Mouse (Mus musculus) stomach, embryonic 16.5 days (tissue): ENCODE results near the gene Lsg1. TPM values are rescaled to one million over a fixed set of nuclear protein-coding genes. Genes with fewer than 3 reads are reported as not detected.

Source experiments
- ATAC-seq: fragments of 200-750 bp; cut with Nextera tagmentation; 2 replicates; pipeline ENCODE4 v1.8.0; 2017; ENCODE audit warnings: moderate number of reproducible peaks, moderate TSS enrichment; ENCODE audit not compliant: insufficient read depth, low FRiP score
- H3K27ac ChIP-seq: fragments of 300-500 bp; sonication (generic); 2 replicates; pipeline ENCODE4 v1.5.1; 2014; ENCODE audit warnings: low read length
- H3K27me3 ChIP-seq: fragments of 300-500 bp; sonication (generic); 2 replicates; pipeline ENCODE4 v1.6.1; 2014; ENCODE audit warnings: low read length, control low read depth, mixed read lengths; ENCODE audit not compliant: control insufficient read depth, insufficient read depth
- H3K36me3 ChIP-seq: fragments of 300-500 bp; sonication (generic); 2 replicates; pipeline ENCODE4 v1.6.1; 2014; ENCODE audit warnings: low read length; ENCODE audit not compliant: control insufficient read depth, insufficient read depth
- H3K4me1 ChIP-seq: fragments of 300-500 bp; sonication (generic); 2 replicates; pipeline ENCODE4 v1.6.1; 2014; ENCODE audit warnings: low read length, control low read depth, mixed read lengths; ENCODE audit not compliant: control insufficient read depth, insufficient read depth
- H3K4me2 ChIP-seq: fragments of 300-500 bp; sonication (generic); 2 replicates; pipeline ENCODE4 v1.6.1; 2014; ENCODE audit warnings: low read depth, low read length, mixed read lengths
- H3K4me3 ChIP-seq: fragments of 300-500 bp; sonication (generic); replicated peaks from 2 replicates; pipeline ENCODE4 v1.5.1; 2014; ENCODE audit warnings: mild to moderate bottlenecking, low read length
- H3K9ac ChIP-seq: fragments of 300-500 bp; sonication (generic); 2 replicates; pipeline ENCODE4 v1.6.1; 2014; ENCODE audit warnings: low read length
- H3K9me3 ChIP-seq: fragments of 300-500 bp; sonication (generic); replicated peaks from 2 replicates; pipeline ENCODE4 v1.6.1; 2016; ENCODE audit warnings: low read length, control low read depth; ENCODE audit not compliant: control insufficient read depth
- WGBS: fragments of 180-500 bp; shearing (Covaris S2); extraction: QIAGEN DNeasy Blood & Tissue Kit; methylation state at CpG from one replicate; pipeline ENCODE4 v1.1.7; 2014; 5-methylcytosine and 5-hydroxymethylcytosine counted together
- polyA plus RNA-seq: library from polyadenylated mRNA; unstranded; fragments of >200 nt; fragmentation: Nextera tagmentation; extraction: Ambion mirVana; gene quantifications from 2 replicates; pipeline ENCODE4 v1.2.1, GENCODE M21; 2015

Lsg1 gene
- polyA plus RNA-seq, 1 experiment from 2014 or later: 51.6 TPM

GRCm38 (mm10) chr16:30532929-30533328 lies 54.5 kb downstream of the Lsg1 start:
- WGBS: 52% methylated on average over 1 of the region's 1 CpGs

DNA sequence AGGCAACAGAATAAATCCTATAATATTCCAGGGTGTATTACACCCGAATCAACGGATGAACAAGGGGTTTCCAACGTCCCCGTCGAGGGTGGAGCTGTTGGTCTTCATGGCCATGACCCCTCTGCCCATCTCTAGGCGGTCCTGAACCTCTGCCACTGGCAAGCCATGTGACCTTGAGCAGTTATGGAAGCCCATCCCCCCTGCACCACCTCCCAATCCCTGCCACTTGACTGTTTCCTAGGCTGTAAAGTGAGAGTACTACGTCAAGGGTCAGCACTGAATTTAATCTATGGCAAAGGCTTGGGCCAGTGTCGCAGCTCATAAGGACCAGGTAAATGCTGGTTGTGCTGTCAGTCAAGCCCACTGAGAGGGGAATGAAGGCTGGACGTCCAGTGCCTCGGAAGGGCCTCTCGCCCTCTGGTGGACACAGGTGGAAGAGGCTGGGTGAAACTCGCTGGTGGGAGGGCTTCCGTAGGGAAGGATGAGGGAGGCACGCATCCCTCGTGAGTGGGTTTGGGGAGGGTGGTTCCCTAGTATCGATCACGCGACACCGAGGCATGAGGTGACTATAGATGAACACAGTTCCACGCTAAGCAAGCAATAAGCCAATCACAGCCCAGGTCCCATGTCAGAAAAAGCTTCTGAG lies 55.5 kb downstream of the Lsg1 start:
- 31% methylated on average over 20 of the region's 20 CpGs for WGBS
- peak overlapping the region; percentile 21; the same call in 1 of the 2 replicates for H3K4me2 ChIP-seq
- peaks cover 9% of the 10 kb centered on the region; the same call in 1 of the 2 replicates for H3K4me1 ChIP-seq
- H3K36me3 ChIP-seq: no peaks in the 10 kb centered on the region
- H3K27ac ChIP-seq: no peak overlapping the region
- no peaks in the 10 kb centered on the region for H3K9me3 ChIP-seq
- no peak for ATAC-seq
- no peak overlapping the region for H3K4me3 ChIP-seq
- H3K9ac ChIP-seq: no peak overlapping the region
- H3K27me3 ChIP-seq: no peaks in the 10 kb centered on the region

More at GRCm38 (mm10) chr16:30532929-30533328, 54.5 kb downstream of the Lsg1 start:
- Histone ChIP-seq H3K9ac (no peak overlapping the region), H3K27me3 (no peaks in the 10 kb centered on the region), H3K36me3 (no peaks in the 10 kb centered on the region), H3K4me2 (no peak overlapping the region), H3K4me3 (no peak overlapping the region), H3K27ac (no peak overlapping the region), H3K9me3 (no peaks in the 10 kb centered on the region), H3K4me1 (peaks cover 9% of the 10 kb centered on the region; the same call in 1 of the 2 replicates)
- ATAC-seq: no peak

- no peak overlapping the region for H3K27ac ChIP-seq
- no peaks in the 10 kb centered on the region for H3K9me3 ChIP-seq
- H3K4me3 ChIP-seq: no peak overlapping the region
- WGBS: 47% methylated on average over 4 of the region's 4 CpGs
- no peak overlapping the region for H3K9ac ChIP-seq
- H3K4me2 ChIP-seq: no peak overlapping the region
- ATAC-seq: no peak
- peaks cover 4% of the 10 kb centered on the region; the same call in 1 of the 2 replicates for H3K4me1 ChIP-seq
- no peaks in the 10 kb centered on the region for H3K36me3 ChIP-seq
- no peaks in the 10 kb centered on the region for H3K27me3 ChIP-seq
Observed at GRCm38 (mm10) chr16:30530815-30531214, 56.6 kb downstream of the Lsg1 start.

- H3K9ac ChIP-seq: no peak overlapping the region
- no peak overlapping the region for H3K27ac ChIP-seq
- WGBS: 83% methylated on average over 8 of the region's 8 CpGs
- ATAC-seq: no peak
- H3K4me2 ChIP-seq: no peak overlapping the region
- H3K4me3 ChIP-seq: no peak overlapping the region
- H3K9me3 ChIP-seq: no peaks in the 10 kb centered on the region
- no peaks in the 10 kb centered on the region for H3K27me3 ChIP-seq
- H3K4me1 ChIP-seq: peaks cover 3% of the 10 kb centered on the region; the same call in 1 of the 2 replicates
- H3K36me3 ChIP-seq: no peaks in the 10 kb centered on the region
Observed at GRCm38 (mm10) chr16:30528386-30528785, 59.0 kb downstream of the Lsg1 start.

GRCm38 (mm10) chr16:30527889-30528288 lies 59.5 kb downstream of the Lsg1 start:
- no peak overlapping the region for H3K27ac ChIP-seq
- H3K27me3 ChIP-seq: no peaks in the 10 kb centered on the region
- H3K9me3 ChIP-seq: no peaks in the 10 kb centered on the region
- WGBS: 79% methylated on average over 2 of the region's 2 CpGs
- H3K4me2 ChIP-seq: no peak overlapping the region
- ATAC-seq: no peak
- H3K9ac ChIP-seq: no peak overlapping the region
- H3K4me3 ChIP-seq: no peak overlapping the region
- H3K4me1 ChIP-seq: peaks cover 3% of the 10 kb centered on the region; the same call in 1 of the 2 replicates
- no peaks in the 10 kb centered on the region for H3K36me3 ChIP-seq

DNA sequence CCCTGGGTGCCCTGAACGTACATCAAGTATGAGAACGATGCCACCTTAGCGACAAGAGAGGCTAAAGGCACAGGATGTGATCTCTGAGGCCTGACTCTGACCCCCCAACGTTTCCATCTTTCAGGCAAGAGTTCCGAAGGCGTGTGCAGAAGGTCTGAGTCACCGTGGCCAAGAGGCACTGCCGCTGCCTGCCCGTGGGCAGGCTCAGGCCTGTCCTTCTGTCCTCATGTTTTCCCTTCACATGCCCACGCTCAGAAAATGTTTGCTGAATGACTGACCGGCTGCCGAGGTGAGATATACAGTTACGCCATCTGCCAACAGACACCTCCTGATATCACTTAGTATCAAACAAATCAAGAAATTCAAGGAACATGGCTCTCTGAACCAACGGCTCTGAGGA lies 61.6 kb downstream of the Lsg1 start:
- 64% methylated on average over 14 of the region's 14 CpGs for whole genome bisulfite sequencing
- Histone ChIP-seq H3K4me2 (no peak overlapping the region), H3K27me3 (no peaks in the 10 kb centered on the region), H3K27ac (no peak overlapping the region), H3K4me3 (no peak overlapping the region), H3K9me3 (no peaks in the 10 kb centered on the region), H3K4me1 (no peaks in the 10 kb centered on the region), H3K9ac (no peak overlapping the region), H3K36me3 (no peaks in the 10 kb centered on the region)
- no peak for ATAC-seq

DNA sequence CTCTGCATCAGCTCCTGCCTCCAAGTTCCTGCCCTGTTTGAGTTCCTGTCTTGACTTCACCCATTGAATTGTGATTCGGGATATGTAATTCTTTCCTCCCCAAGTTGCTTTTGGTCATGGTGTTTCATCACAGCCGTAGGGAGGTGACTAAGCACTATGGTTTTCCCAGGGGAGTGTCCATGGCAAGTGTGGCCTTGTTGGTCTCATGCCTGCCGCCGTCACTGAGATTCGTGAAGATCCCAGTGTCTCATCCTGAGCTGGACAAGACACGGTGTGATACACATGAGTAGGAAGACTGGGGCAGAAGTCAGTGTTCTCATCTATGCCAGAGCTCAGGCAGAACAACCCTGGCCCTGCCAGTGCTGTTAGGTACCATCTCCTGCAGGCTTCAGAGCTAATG lies 62.9 kb downstream of the Lsg1 start:
- no peak for ATAC-seq
- 91% methylated on average over 6 of the region's 6 CpGs for WGBS
- Histone ChIP-seq H3K4me2 (no peak overlapping the region), H3K9me3 (no peaks in the 10 kb centered on the region), H3K9ac (no peak overlapping the region), H3K27me3 (no peaks in the 10 kb centered on the region), H3K36me3 (no peaks in the 10 kb centered on the region), H3K27ac (no peak overlapping the region), H3K4me1 (no peaks in the 10 kb centered on the region), H3K4me3 (no peak overlapping the region)

GRCm38 (mm10) chr16:30522253-30522940 lies 65.0 kb downstream of the Lsg1 start:
- 64% methylated on average over 10 of the region's 10 CpGs for WGBS
- Histone ChIP-seq H3K4me2 (no peak overlapping the region), H3K9ac (no peak overlapping the region), H3K27me3 (no peaks in the 10 kb centered on the region), H3K4me3 (no peak overlapping the region), H3K36me3 (no peaks in the 10 kb centered on the region), H3K27ac (no peak overlapping the region), H3K9me3 (no peaks in the 10 kb centered on the region), H3K4me1 (peaks cover 7% of the 10 kb centered on the region; the same call in 1 of the 2 replicates)
- ATAC-seq: no peak; the same call in 1 of the 2 replicates

DNA sequence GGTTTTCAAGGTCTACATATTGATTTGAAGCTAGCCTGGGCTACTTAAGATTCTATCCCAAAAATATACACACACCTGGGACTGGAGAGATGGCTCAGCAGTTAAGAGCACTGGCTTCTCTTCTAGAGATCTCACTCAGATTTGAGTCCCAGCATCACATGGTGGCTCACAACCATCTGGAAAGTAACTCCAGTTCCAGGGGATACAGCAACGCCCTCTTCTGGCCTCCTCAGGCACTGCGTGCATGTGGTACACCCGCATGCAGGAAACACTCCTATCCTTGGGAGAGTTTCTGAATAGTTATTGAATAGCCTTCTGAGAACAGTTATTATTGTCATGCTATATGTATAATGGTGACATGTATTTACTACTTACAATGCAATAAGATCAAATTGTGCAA lies 66.2 kb downstream of the Lsg1 start:
- H3K4me2 ChIP-seq: no peak overlapping the region
- no peaks in the 10 kb centered on the region for H3K27me3 ChIP-seq
- WGBS: 63% methylated on average over 3 of the region's 3 CpGs
- H3K9ac ChIP-seq: no peak overlapping the region
- H3K27ac ChIP-seq: no peak overlapping the region
- peaks cover 7% of the 10 kb centered on the region; the same call in 1 of the 2 replicates for H3K4me1 ChIP-seq
- no peaks in the 10 kb centered on the region for H3K36me3 ChIP-seq
- ATAC-seq: no peak
- H3K9me3 ChIP-seq: no peaks in the 10 kb centered on the region
- H3K4me3 ChIP-seq: no peak overlapping the region
